Comparison of ENCODE assay signal across 1 mouse cellular context in the genomic region with DNA sequence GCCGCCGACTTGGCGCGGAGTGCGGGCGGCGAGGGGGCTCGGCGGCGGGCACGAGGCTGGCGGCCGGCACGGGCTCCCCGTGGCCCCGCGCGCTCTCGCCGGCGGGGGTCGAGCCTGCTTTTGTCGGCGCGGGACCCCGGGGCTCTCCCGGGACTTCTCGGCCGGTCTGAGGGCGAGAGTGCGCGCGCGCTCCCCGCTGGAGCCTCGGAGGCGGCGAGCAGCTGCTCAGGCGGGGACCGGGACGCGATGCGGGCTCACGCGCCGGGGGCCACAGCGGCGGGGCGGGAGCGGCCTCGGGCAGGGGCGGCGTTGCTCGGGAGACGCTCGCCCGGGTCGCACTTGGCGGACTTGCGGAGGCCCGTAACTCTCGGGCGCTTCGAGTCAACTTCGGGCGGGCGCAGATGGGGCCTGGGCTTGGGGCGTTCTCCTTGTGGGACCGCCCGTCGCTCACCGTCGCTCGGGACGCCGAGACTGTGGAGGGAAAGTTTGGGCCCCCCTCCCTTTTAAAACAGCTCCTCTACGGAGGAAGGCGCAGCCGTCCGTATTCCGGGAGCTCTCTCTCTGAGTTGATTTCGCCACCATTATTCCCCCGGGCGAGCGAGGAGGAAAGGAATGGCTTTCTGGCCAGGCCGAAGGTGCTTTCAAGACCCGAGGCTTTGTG.
A peak's percentile ranks its signal among the peaks of the same experiment; 100 is the strongest.
TF ChIP-seq lines count a peak whose summit lies in the region.

No protein-coding gene starts in this region.

TF ChIP-seq in CH12.LX, 34 proteins besides CTCF, POLR2A, EP300 and RAD21 (continued from another document):
- TF ChIP-seq GABPA (IDR thresholded peaks at IDR 0.05; ENCODE audit: insufficient replicate concordance, low read depth, low read length) (no peak), TCF12 (IDR thresholded peaks at IDR 0.05; ENCODE audit: low read depth, low read length) (peak; percentile 6; the same call in 1 of the 2 replicates)
